Mouse (Mus musculus) B cell, adult 67 days (primary cell): ENCODE results near the gene Lrrc4b. TPM values are rescaled to one million over a fixed set of nuclear protein-coding genes. Genes with fewer than 3 reads are reported as not detected.

Experiments
- total RNA-seq, 2 experiments: library from RNA; stranded (reverse); gene quantifications; 4 replicates each; pipeline ENCODE4 v1.2.4; 2023

Gene Lrrc4b
- total RNA-seq, result not detected

DNA sequence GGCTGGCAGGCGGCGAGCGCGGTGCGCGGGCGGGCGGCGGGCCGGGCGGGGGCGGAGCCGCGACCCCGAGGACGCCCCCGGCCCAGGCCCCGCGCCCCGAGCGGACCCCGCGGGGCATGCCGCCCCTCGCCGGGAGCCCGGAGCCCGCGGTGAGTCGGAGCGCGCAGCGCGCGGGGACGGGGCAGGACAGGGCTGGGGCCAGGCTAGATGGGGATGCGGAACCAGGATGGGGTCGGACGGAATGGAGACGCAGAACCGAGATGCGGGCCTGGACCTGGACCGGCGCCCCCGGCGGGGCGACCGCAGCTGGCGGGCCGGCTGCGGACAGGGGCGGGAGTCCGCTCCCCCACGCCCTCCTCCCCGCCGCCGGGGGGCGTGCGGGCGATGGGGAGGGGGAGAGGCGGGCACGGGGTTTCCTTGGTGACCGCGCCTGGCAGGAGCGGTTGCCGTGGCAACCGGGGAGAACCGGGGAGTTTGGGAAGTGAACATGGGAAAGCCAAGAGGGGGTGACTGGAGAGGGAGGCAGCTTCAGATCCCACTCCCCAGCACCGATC is at the start of gene Lrrc4b:
Lrrc4b (plus strand) TSS at position 51 of the 554 bp plus-strand sequence.

GRCm38 (mm10) chr7:44383980-44384715 is 44.7 kb upstream of the Lrrc4b start, which contains the start of gene Syt3:
TSS of gene Syt3 (plus strand) at chr7:44384102.

GRCm38 (mm10) chr7:44385720-44386119 is 43.1 kb upstream of the Lrrc4b start, which contains the start of gene 1700008O03Rik:
TSS of gene 1700008O03Rik (minus strand) at chr7:44385820.

GRCm38 (mm10) chr7:44465111-44465510 is 36.3 kb downstream of the Lrrc4b start, which contains the start of gene Aspdh:
TSS of gene Aspdh (plus strand) at chr7:44465391.

DNA sequence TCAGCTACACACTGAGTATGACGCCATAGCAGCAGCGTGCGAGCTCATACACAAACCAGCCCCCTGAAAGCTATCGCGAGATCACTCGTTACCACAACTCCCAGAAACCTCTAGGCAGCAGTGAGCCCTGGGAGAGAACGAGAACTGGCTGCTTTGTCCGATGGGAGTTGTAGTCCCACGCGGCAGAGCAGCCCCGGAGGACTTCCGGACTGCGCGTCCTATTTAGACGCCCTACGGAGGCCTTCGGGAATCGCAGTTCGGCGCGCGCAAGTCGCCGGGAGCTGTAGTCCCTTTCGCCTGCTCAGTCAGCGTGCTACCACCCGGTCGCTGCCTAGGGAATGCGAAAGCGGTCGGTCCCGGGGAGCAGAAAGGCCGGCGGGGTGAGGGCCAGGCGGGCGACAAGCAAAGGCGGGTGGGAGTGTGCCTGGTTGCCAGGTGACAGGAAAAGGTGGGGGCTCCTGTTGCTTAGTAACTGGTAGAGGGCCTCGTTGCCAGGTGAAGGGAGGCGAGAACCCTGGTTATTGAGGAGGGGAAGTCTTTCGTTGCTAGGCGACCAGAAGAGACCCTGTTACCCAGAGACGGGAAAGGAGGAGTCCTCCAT is 39.1 kb downstream of the Lrrc4b start, which contains the start of gene Josd2:
Josd2 (plus strand) TSS at position 170 of the 601 bp plus-strand sequence.

GRCm38 (mm10) chr7:44495992-44496770 is 67.4 kb downstream of the Lrrc4b start, which contains the start of the genes Emc10 and Fam71e1:
TSS of gene Emc10 (minus strand) at chr7:44496529.
TSS of gene Fam71e1 (plus strand) at chr7:44496581.

Other genes starting within 250 kb of the Lrrc4b start
- gene Klk1b24, start 240.8 kb upstream of the Lrrc4b start, total RNA-seq, result not detected
- gene Klk1b3, start 230.8 kb upstream of the Lrrc4b start, total RNA-seq, result not detected
- not detected for gene Klk1b4, start 221.6 kb upstream of the Lrrc4b start, total RNA-seq
- gene Klk1b5, start 213.1 kb upstream of the Lrrc4b start, total RNA-seq, result not detected
- gene Klk1, start 203.7 kb upstream of the Lrrc4b start, total RNA-seq, result not detected
- gene Gm36864, start 192.8 kb upstream of the Lrrc4b start, total RNA-seq, result not detected
- gene 1700028J19Rik, start 182.3 kb upstream of the Lrrc4b start, total RNA-seq, result 1 to 10 TPM; 1.8 to 2.2 TPM
- 100 to 1,000 TPM; 154 to 171 TPM for gene 2410002F23Rik, start 182.3 kb upstream of the Lrrc4b start, total RNA-seq
- not detected for gene Acp4, start 171.6 kb upstream of the Lrrc4b start, total RNA-seq
- not detected for gene Gm15517, start 167.6 kb upstream of the Lrrc4b start, total RNA-seq
- 1 to 10 TPM; 1.2 to 1.7 TPM for gene Clec11a, start 122.1 kb upstream of the Lrrc4b start, total RNA-seq
- 10 to 100 TPM; 38.5 to 52.4 TPM for gene Shank1, start 118.8 kb upstream of the Lrrc4b start, total RNA-seq
- not detected for gene Syt3, start 44.9 kb upstream of the Lrrc4b start, total RNA-seq
- gene 1700008O03Rik, start 43.2 kb upstream of the Lrrc4b start, total RNA-seq, result 1 to 10 TPM in 1 of 2 experiments, not detected in 1; 1.1 TPM
- gene Aspdh, start 36.4 kb downstream of the Lrrc4b start, total RNA-seq, result not detected
- 10 to 100 TPM; 57.1 to 67.4 TPM for gene Josd2, start 39.0 kb downstream of the Lrrc4b start, total RNA-seq
- 10 to 100 TPM; 76.4 to 79.9 TPM for gene Emc10, start 67.5 kb downstream of the Lrrc4b start, total RNA-seq
- gene Fam71e1, start 67.6 kb downstream of the Lrrc4b start, total RNA-seq, result 10 to 100 TPM; 12.0 to 15.5 TPM
- 10 to 100 TPM; 15.7 to 18.1 TPM for gene Mybpc2, start 95.6 kb downstream of the Lrrc4b start, total RNA-seq
- 100 to 1,000 TPM; 478 to 556 TPM for gene Spib, start 103.1 kb downstream of the Lrrc4b start, total RNA-seq
- gene Pold1, start 119.8 kb downstream of the Lrrc4b start, total RNA-seq, result 100 to 1,000 TPM; 150 to 178 TPM
- gene Nr1h2, start 124.9 kb downstream of the Lrrc4b start, total RNA-seq, result 100 to 1,000 TPM; 388 to 398 TPM
- gene Napsa, start 143.4 kb downstream of the Lrrc4b start, total RNA-seq, result 100 to 1,000 TPM; 537 to 600 TPM
- gene Kcnc3, start 161.6 kb downstream of the Lrrc4b start, total RNA-seq, result 10 to 100 TPM; 19.1 to 21.0 TPM
- not detected for gene Myh14, start 241.8 kb downstream of the Lrrc4b start, total RNA-seq